Mouse (Mus musculus) liver, adult 2 months (tissue): ENCODE data around the gene Rad9b.

ENCODE experiments used
- CTCF ChIP-seq: fragments of 200-500 bp; IDR thresholded peaks from 2 replicates; pipeline ENCODE4 v1.5.1; 2011; ENCODE audit warnings: low read depth, low read length, control low read depth
- POLR2A ChIP-seq: fragments of 200-500 bp; IDR thresholded peaks from 2 replicates; pipeline ENCODE4 v1.6.1; 2011; ENCODE audit warnings: low read length, control low read depth; ENCODE audit not compliant: insufficient read depth; ENCODE audit errors: extremely low read depth

- peak; percentile 12; the same call in 1 of the 2 replicates for TF ChIP-seq CTCF
- TF ChIP-seq POLR2A, result no peak
Observed at GRCm38 (mm10) chr5:122293131-122293530, 60.9 kb downstream of the Rad9b start.
